Mouse (Mus musculus) Patski (cell line): Measurements from ENCODE around the gene Aldh4a1. TPM values are rescaled to one million over a fixed set of nuclear protein-coding genes. Genes with fewer than 3 reads are reported as not detected.

ENCODE experiments used
- ATAC-seq: fragments of 100-300 bp; one replicate; pipeline ENCODE4 v1.8.0; 2021
- CTCF ChIA-PET: fragments of 350-600 bp; sonication (Branson Sonifier 250); formaldehyde crosslinking; loops from one replicate; lab custom pipeline; 2022; ENCODE audit warnings: inconsistent platforms; lab: Charles Lee
- POLR2A ChIA-PET: fragments of 350-600 bp; sonication (Branson Sonifier 250); formaldehyde crosslinking; loops from one replicate; lab custom pipeline; 2022; ENCODE audit warnings: antibody characterized with exemption, inconsistent platforms; lab: Charles Lee
- DNase-seq: peaks from one replicate; pipeline ENCODE4 v3.0.0-alpha.2; 2011; ENCODE audit warnings: low read depth, low spot score
- H3K27me3 ChIP-seq: fragments of 371-371 bp; one replicate; pipeline ENCODE4 v1.5.1; 2021
- CTCF ChIP-seq: fragments of 100-300 bp; IDR thresholded peaks from one replicate; pipeline ENCODE4 v1.5.1; 2021
- in situ Hi-C: fragments of 300-500 bp; cut with MboI; formaldehyde crosslinking; loops from 3 replicates; pipeline ENCODE4 v1.11.1; 2018; ENCODE audit warnings: low pct_unique_long_range_greater_than_20kb, mixed read lengths
- polyA plus RNA-seq: library from polyadenylated mRNA; unstranded; gene quantifications from one replicate; pipeline ENCODE4 v1.2.3, GENCODE M21; 2021

Aldh4a1 gene
- polyA plus RNA-seq, 1 experiment from 2014 or later: 34.4 TPM

- H3K27me3 ChIP-seq: no peaks in the 10 kb centered on the region
- CTCF ChIA-PET: interaction anchor here (1.3 kb wide), 2 partner anchors 32 to 109 kb away, joined by 4 to 5 read pairs; no protein-coding TSS in a partner anchor
- DNase-seq: no peak
- POLR2A ChIA-PET: no interaction called here
- no peak for TF ChIP-seq CTCF
- in situ Hi-C loops: loop anchor here (5.0 to 25.0 kb wide), 3 partner anchors 33 to 1058 kb away; no protein-coding TSS in a partner anchor
- ATAC-seq: no peak
Measured at GRCm38 (mm10) chr4:139579003-139579402, 43.7 kb upstream of the Aldh4a1 start.

GRCm38 (mm10) chr4:139579466-139579865 is 43.2 kb upstream of the Aldh4a1 start:
- TF ChIP-seq CTCF: no peak
- POLR2A ChIA-PET: no interaction called here
- CTCF ChIA-PET: interaction anchor here (1.3 kb wide), 2 partner anchors 32 to 109 kb away, joined by 4 to 5 read pairs; no protein-coding TSS in a partner anchor
- no peaks in the 10 kb centered on the region for H3K27me3 ChIP-seq
- in situ Hi-C loops: loop anchor here (5.0 to 25.0 kb wide), 3 partner anchors 33 to 1058 kb away; no protein-coding TSS in a partner anchor
- no peak for DNase-seq
- ATAC-seq: no peak

- ChIA-PET CTCF (interaction anchor here (1.5 kb wide), 1 partner anchor 22 kb away, joined by 3 read pairs; no protein-coding TSS in a partner anchor), POLR2A (no interaction called here)
- peak; percentile 23 for ATAC-seq
- no peaks in the 10 kb centered on the region for H3K27me3 ChIP-seq
- TF ChIP-seq CTCF: no peak
- in situ Hi-C loops: loop anchor here (25.0 kb wide), 1 partner anchor 1057 kb away; no protein-coding TSS in a partner anchor
- no peak for DNase-seq
Measured at GRCm38 (mm10) chr4:139580663-139581336, 41.9 kb upstream of the Aldh4a1 start.

- TF ChIP-seq CTCF: no peak
- ChIA-PET POLR2A (no interaction called here), CTCF (interaction anchor here (1.5 kb wide), 1 partner anchor 21 kb away, joined by 3 read pairs; no protein-coding TSS in a partner anchor)
- ATAC-seq (no peak), DNase-seq (no peak)
- no peaks in the 10 kb centered on the region for H3K27me3 ChIP-seq
- in situ Hi-C loops: loop anchor here (25.0 kb wide), 1 partner anchor 1056 kb away; no protein-coding TSS in a partner anchor
Measured at GRCm38 (mm10) chr4:139581427-139582051, 41.1 kb upstream of the Aldh4a1 start.

- in situ Hi-C loops: loop anchor here (25.0 kb wide), 1 partner anchor 1055 kb away; no protein-coding TSS in a partner anchor
- ATAC-seq (no peak), DNase-seq (no peak)
- TF ChIP-seq CTCF: no peak
- ChIA-PET CTCF (no interaction called here), POLR2A (no interaction called here)
- H3K27me3 ChIP-seq: no peaks in the 10 kb centered on the region
Measured at GRCm38 (mm10) chr4:139582346-139582745, 40.3 kb upstream of the Aldh4a1 start.

GRCm38 (mm10) chr4:139582903-139583302 is 39.8 kb upstream of the Aldh4a1 start:
- no peaks in the 10 kb centered on the region for H3K27me3 ChIP-seq
- in situ Hi-C loops: loop anchor here (25.0 kb wide), 1 partner anchor 1054 kb away; no protein-coding TSS in a partner anchor
- ATAC-seq: no peak
- ChIA-PET CTCF (interaction anchor here (1.1 kb wide), 1 partner anchor 29 kb away, joined by 3 read pairs; no protein-coding TSS in a partner anchor), POLR2A (no interaction called here)
- no peak for DNase-seq
- TF ChIP-seq CTCF: no peak

GRCm38 (mm10) chr4:139583629-139584245 is 38.9 kb upstream of the Aldh4a1 start:
- TF ChIP-seq CTCF: no peak

GRCm38 (mm10) chr4:139584704-139585103 is 38.0 kb upstream of the Aldh4a1 start:
- TF ChIP-seq CTCF: no peak
- POLR2A ChIA-PET: no interaction called here
- in situ Hi-C loops: loop anchor here (25.0 kb wide), 1 partner anchor 1053 kb away; no protein-coding TSS in a partner anchor
- H3K27me3 ChIP-seq: no peaks in the 10 kb centered on the region
- no peak for DNase-seq
- CTCF ChIA-PET: interaction anchor here (0.8 kb wide), 1 partner anchor 26 kb away, joined by 3 read pairs; no protein-coding TSS in a partner anchor
- ATAC-seq: no peak

More at GRCm38 (mm10) chr4:139583629-139584245, 38.9 kb upstream of the Aldh4a1 start:
- ATAC-seq (no peak), DNase-seq (no peak)
- CTCF ChIA-PET: interaction anchor here (1.1 kb wide), 1 partner anchor 28 kb away, joined by 3 read pairs; no protein-coding TSS in a partner anchor
- in situ Hi-C loops: loop anchor here (25.0 kb wide), 1 partner anchor 1054 kb away; no protein-coding TSS in a partner anchor
- H3K27me3 ChIP-seq: no peaks in the 10 kb centered on the region
- POLR2A ChIA-PET: no interaction called here

GRCm38 (mm10) chr4:139585713-139586112 is 37.0 kb upstream of the Aldh4a1 start:
- no peaks in the 10 kb centered on the region for H3K27me3 ChIP-seq
- ATAC-seq (no peak), DNase-seq (no peak)
- in situ Hi-C loops: loop anchor here (25.0 kb wide), 1 partner anchor 1052 kb away; no protein-coding TSS in a partner anchor
- no peak for TF ChIP-seq CTCF
- ChIA-PET CTCF (interaction anchor here (1.1 to 1.6 kb wide), 2 partner anchors 26 to 122 kb away, joined by 3 to 6 read pairs; no protein-coding TSS in a partner anchor), POLR2A (no interaction called here)

GRCm38 (mm10) chr4:139587370-139587769 is 35.3 kb upstream of the Aldh4a1 start:
- POLR2A ChIA-PET: no interaction called here
- no peak for DNase-seq

More at GRCm38 (mm10) chr4:139587370-139587769, 35.3 kb upstream of the Aldh4a1 start:
- CTCF ChIA-PET: no interaction called here
- TF ChIP-seq CTCF: no peak
- in situ Hi-C loops: loop anchor here (25.0 kb wide), 1 partner anchor 1050 kb away; no protein-coding TSS in a partner anchor
- H3K27me3 ChIP-seq: no peaks in the 10 kb centered on the region
- ATAC-seq: no peak
